Mouse (Mus musculus): ENCODE results near the gene Lama1. TPM values are rescaled to one million over a fixed set of nuclear protein-coding genes. Genes with fewer than 3 reads are reported as not detected.

Gene Lama1
- polyA plus RNA-seq, 1 experiment: not detected

DNA sequence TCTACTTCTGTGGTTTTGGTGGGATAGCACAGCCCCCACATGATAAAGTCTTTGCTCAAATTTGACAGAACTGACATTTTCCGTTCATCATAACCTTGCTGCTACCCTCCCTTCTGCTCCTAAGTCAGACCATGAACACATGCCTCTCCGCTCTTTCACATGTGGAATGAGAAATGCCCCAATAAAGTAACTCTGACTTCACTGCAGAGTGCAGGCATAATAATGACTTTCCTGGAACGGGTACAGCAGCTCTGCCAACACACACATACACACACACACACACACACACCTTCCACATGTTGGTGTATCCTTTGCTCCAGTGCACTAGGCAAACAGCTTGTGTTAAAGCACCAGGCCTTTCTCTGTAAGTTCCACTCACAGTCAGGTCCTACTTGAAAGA is 167.9 kb downstream of the Lama1 start:
- H3K79me3 ChIP-seq (ENCODE audit: low read depth): no peaks in the 10 kb centered on the region
- no peaks in the 10 kb centered on the region for H3K79me2 ChIP-seq (ENCODE audit: control insufficient read depth, insufficient read depth)
- no peak overlapping the region for H3K4me3 ChIP-seq (ENCODE audit: insufficient read depth, poor library complexity, severe bottlenecking)
- peaks cover 26% of the 10 kb centered on the region for H3K36me3 ChIP-seq (ENCODE audit: control insufficient read depth, insufficient read depth)
- no peaks in the 10 kb centered on the region for H3K27me3 ChIP-seq (ENCODE audit: control insufficient read depth, insufficient read depth, insufficient read length)
- TF ChIP-seq MYOG (IDR thresholded peaks at IDR 0.05; ENCODE audit: control insufficient read depth, extremely low read depth, insufficient read length) (no peak), CEBPB (IDR thresholded peaks at IDR 0.05; ENCODE audit: low read depth) (no peak), MAX (IDR thresholded peaks at IDR 0.05) (no peak), FOSL1 (IDR thresholded peaks at IDR 0.05; ENCODE audit: insufficient read depth, low read length, poor library complexity, severe bottlenecking) (no peak), MYOD1 (IDR thresholded peaks at IDR 0.05; ENCODE audit: control insufficient read depth, insufficient read length, low read depth) (no peak), USF1 (IDR thresholded peaks at IDR 0.05; ENCODE audit: low read depth) (no peak), CTCF (IDR thresholded peaks at IDR 0.05; ENCODE audit: control insufficient read depth, insufficient read depth, insufficient read length) (no peak)
- no peak overlapping the region for H3ac ChIP-seq (ENCODE audit: control insufficient read depth, insufficient read length, low read depth)

GRCm38 (mm10) chr17:67866026-67866425 is 169.0 kb downstream of the Lama1 start:
- Histone ChIP-seq H3K36me3 (ENCODE audit: control insufficient read depth, insufficient read depth) (peaks cover 26% of the 10 kb centered on the region), H3K79me2 (ENCODE audit: control insufficient read depth, insufficient read depth) (no peaks in the 10 kb centered on the region), H3ac (ENCODE audit: control insufficient read depth, insufficient read length, low read depth) (no peak overlapping the region), H3K27me3 (ENCODE audit: control insufficient read depth, insufficient read depth, insufficient read length) (no peaks in the 10 kb centered on the region), H3K4me3 (ENCODE audit: insufficient read depth, poor library complexity, severe bottlenecking) (no peak overlapping the region), H3K79me3 (ENCODE audit: low read depth) (no peaks in the 10 kb centered on the region)
- no peak for TF ChIP-seq FOSL1 (IDR thresholded peaks at IDR 0.05; ENCODE audit: insufficient read depth, low read length, poor library complexity, severe bottlenecking)
- no peak for TF ChIP-seq MYOG (IDR thresholded peaks at IDR 0.05; ENCODE audit: control insufficient read depth, extremely low read depth, insufficient read length)
- TF ChIP-seq CEBPB (IDR thresholded peaks at IDR 0.05; ENCODE audit: low read depth): no peak
- no peak for TF ChIP-seq MAX (IDR thresholded peaks at IDR 0.05)
- no peak for TF ChIP-seq MYOD1 (IDR thresholded peaks at IDR 0.05; ENCODE audit: control insufficient read depth, insufficient read length, low read depth)
- no peak for TF ChIP-seq CTCF (IDR thresholded peaks at IDR 0.05; ENCODE audit: control insufficient read depth, insufficient read depth, insufficient read length)
- no peak for TF ChIP-seq USF1 (IDR thresholded peaks at IDR 0.05; ENCODE audit: low read depth)

DNA sequence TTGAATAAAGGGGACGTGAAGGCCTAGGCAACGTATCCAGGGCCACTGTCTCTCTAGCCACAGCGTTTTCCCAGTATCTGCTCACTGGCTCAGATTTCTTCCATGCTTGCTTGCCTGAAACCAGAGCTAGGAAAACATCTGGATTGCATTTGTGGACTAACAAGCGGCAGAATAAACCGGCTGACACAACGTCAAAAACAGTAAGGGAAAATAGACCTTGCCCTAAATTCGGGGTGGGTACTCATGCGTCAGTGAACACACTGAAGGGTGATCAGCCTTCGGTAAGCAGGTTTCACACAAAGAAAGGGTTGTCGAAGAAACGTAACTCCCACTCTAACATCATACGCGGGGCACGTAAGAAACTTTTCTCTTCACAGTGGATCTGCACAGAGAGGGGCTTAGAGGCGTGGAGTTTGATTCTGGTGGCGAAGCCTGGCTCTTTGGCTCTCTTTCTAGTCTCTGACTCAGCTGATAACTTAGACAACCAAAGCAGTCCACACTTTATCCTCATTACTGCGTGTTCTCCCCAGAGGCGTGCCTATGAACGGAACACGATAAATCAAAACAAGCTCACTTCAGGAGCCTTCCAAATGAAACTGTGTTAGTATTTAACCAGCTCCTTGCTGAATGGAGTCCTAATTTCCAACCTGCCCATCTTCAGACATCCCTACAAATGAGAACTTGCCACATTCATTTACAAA is 169.6 kb downstream of the Lama1 start:
- TF ChIP-seq MYOD1 (IDR thresholded peaks at IDR 0.05; ENCODE audit: control insufficient read depth, insufficient read length, low read depth): no peak
- no peak for TF ChIP-seq MAX (IDR thresholded peaks at IDR 0.05)
- TF ChIP-seq USF1 (IDR thresholded peaks at IDR 0.05; ENCODE audit: low read depth): no peak
- TF ChIP-seq CEBPB (IDR thresholded peaks at IDR 0.05; ENCODE audit: low read depth): no peak
- TF ChIP-seq CTCF (IDR thresholded peaks at IDR 0.05; ENCODE audit: control insufficient read depth, insufficient read depth, insufficient read length): no peak
- no peak for TF ChIP-seq MYOG (IDR thresholded peaks at IDR 0.05; ENCODE audit: control insufficient read depth, extremely low read depth, insufficient read length)
- no peak for TF ChIP-seq FOSL1 (IDR thresholded peaks at IDR 0.05; ENCODE audit: insufficient read depth, low read length, poor library complexity, severe bottlenecking)
- H3ac ChIP-seq (ENCODE audit: control insufficient read depth, insufficient read length, low read depth): no peak overlapping the region
- H3K4me3 ChIP-seq (ENCODE audit: insufficient read depth, poor library complexity, severe bottlenecking): no peak overlapping the region
- H3K79me2 ChIP-seq (ENCODE audit: control insufficient read depth, insufficient read depth): no peaks in the 10 kb centered on the region
- no peaks in the 10 kb centered on the region for H3K79me3 ChIP-seq (ENCODE audit: low read depth)
- no peaks in the 10 kb centered on the region for H3K27me3 ChIP-seq (ENCODE audit: control insufficient read depth, insufficient read depth, insufficient read length)
- H3K36me3 ChIP-seq (ENCODE audit: control insufficient read depth, insufficient read depth): peaks cover 28% of the 10 kb centered on the region

DNA sequence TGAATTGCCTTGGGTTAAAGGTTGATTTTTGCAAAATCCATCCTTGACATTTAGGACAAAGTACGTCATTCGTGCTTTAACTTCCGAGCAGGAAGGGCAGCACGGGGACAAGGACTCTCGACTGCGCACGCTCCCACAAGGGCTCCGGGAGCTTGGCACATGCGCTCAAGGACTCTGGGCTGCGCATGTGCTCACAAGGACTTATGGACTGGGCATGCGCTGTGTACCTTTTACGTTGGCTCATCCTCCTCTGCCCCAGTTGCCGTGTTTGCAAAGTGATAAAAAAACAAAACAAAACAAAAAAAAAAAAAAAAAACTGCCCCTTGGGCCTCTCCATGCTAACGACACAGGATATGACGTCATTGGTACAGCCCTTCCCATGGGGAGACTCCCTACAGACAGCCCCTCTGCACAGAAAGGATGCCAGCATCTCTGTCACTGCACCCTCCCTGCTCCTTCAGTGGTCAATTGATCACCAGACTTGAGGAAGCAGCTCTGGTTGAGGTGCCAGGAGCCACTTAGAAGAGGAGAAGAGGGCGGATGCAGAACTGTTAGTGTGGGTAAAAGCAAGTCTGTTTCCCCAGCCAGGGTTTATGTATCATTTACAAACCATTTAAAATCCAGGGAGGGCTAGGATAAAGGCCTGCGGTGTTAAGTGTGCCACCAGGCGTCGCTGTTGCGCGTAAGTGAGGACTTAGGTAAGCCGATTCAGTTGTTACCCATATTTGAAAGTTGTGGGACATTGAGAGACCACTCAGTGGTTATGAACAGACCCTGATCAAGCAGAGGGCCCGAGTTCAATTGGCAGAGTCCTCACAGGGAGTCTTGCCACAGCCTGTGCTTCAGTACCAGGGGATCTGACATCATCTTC is 172.9 kb downstream of the Lama1 start:
- peaks cover 26% of the 10 kb centered on the region for H3K36me3 ChIP-seq (ENCODE audit: control insufficient read depth, insufficient read depth)
- H3K4me3 ChIP-seq (ENCODE audit: insufficient read depth, poor library complexity, severe bottlenecking): no peak overlapping the region
- H3ac ChIP-seq (ENCODE audit: control insufficient read depth, insufficient read length, low read depth): no peak overlapping the region
- H3K79me2 ChIP-seq (ENCODE audit: control insufficient read depth, insufficient read depth): no peaks in the 10 kb centered on the region
- H3K27me3 ChIP-seq (ENCODE audit: control insufficient read depth, insufficient read depth, insufficient read length): no peaks in the 10 kb centered on the region
- H3K79me3 ChIP-seq (ENCODE audit: low read depth): no peaks in the 10 kb centered on the region
- TF ChIP-seq CEBPB (IDR thresholded peaks at IDR 0.05; ENCODE audit: low read depth): no peak
- peak; percentile 51 for TF ChIP-seq CTCF (IDR thresholded peaks at IDR 0.05; ENCODE audit: control insufficient read depth, insufficient read depth, insufficient read length)
- TF ChIP-seq MYOG (IDR thresholded peaks at IDR 0.05; ENCODE audit: control insufficient read depth, extremely low read depth, insufficient read length): no peak
- no peak for TF ChIP-seq USF1 (IDR thresholded peaks at IDR 0.05; ENCODE audit: low read depth)
- TF ChIP-seq MAX (IDR thresholded peaks at IDR 0.05): no peak
- no peak for TF ChIP-seq FOSL1 (IDR thresholded peaks at IDR 0.05; ENCODE audit: insufficient read depth, low read length, poor library complexity, severe bottlenecking)
- no peak for TF ChIP-seq MYOD1 (IDR thresholded peaks at IDR 0.05; ENCODE audit: control insufficient read depth, insufficient read length, low read depth)

Other genes with a start within 250 kb of the Lama1 start
- 0.25 TPM for gene Lrrc30, start 64.5 kb upstream of the Lama1 start, polyA plus RNA-seq (2012; fragmentation: generic; extraction: Trizol)

All from C2C12 (cell line).